Mouse (Mus musculus) thymus, adult 2 months (tissue): ENCODE data around the gene Irx3. TPM values are rescaled to one million over a fixed set of nuclear protein-coding genes. Genes with fewer than 3 reads are reported as not detected.

Source experiments
- DNase-seq: peaks from one replicate; pipeline ENCODE4 v3.0.0; 2021
- H3K27ac ChIP-seq: fragments of 200-500 bp; 2 replicates; pipeline ENCODE4 v1.5.1; 2012; ENCODE audit warnings: low read length, control low read depth; ENCODE audit not compliant: control insufficient read depth, insufficient read depth
- H3K27me3 ChIP-seq: fragments of 200-500 bp; 2 replicates; pipeline ENCODE4 v1.6.1; 2012; ENCODE audit warnings: mild to moderate bottlenecking, low read length, moderate library complexity, mixed read lengths; ENCODE audit not compliant: control insufficient read depth, insufficient read depth
- H3K36me3 ChIP-seq: fragments of 200-500 bp; 2 replicates; pipeline ENCODE4 v1.6.1; 2012; ENCODE audit warnings: mild to moderate bottlenecking, low read length, moderate library complexity; ENCODE audit not compliant: control insufficient read depth, insufficient read depth
- H3K4me1 ChIP-seq: fragments of 200-500 bp; replicated peaks from 2 replicates; pipeline ENCODE4 v1.6.1; 2012; ENCODE audit warnings: low read length; ENCODE audit not compliant: control insufficient read depth, insufficient read depth
- H3K4me3 ChIP-seq: fragments of 200-500 bp; 2 replicates; pipeline ENCODE4 v1.5.1; 2012; ENCODE audit warnings: mild to moderate bottlenecking, low read length, control low read depth, moderate library complexity; ENCODE audit not compliant: control insufficient read depth, insufficient read depth
- CTCF ChIP-seq: fragments of 200-500 bp; IDR thresholded peaks from 2 replicates; pipeline ENCODE4 v1.5.1; 2012; ENCODE audit warnings: mild to moderate bottlenecking, control low read depth, low read length, moderate library complexity, borderline replicate concordance; ENCODE audit not compliant: control insufficient read depth, poor library complexity, insufficient read depth; ENCODE audit errors: extremely low read depth
- POLR2A ChIP-seq: fragments of 200-500 bp; IDR thresholded peaks from 2 replicates; pipeline ENCODE4 v1.6.1; 2012; ENCODE audit warnings: mild to moderate bottlenecking, low read length, control low read depth, moderate library complexity; ENCODE audit not compliant: control insufficient read depth, poor library complexity, insufficient read depth; ENCODE audit errors: extremely low read depth
- whole genome bisulfite sequencing: fragments of 180-500 bp; shearing (Covaris S2); methylation state at CpG from one replicate; pipeline ENCODE4 v1.1.7; 2018; 5-methylcytosine and 5-hydroxymethylcytosine counted together
- polyA plus RNA-seq: library from polyadenylated mRNA; depleted of rRNA; stranded (reverse); fragments of >200 nt; gene quantifications from 2 replicates; pipeline ENCODE4 v1.2.3, GENCODE M21; 2012

Irx3 gene
- polyA plus RNA-seq, 1 experiment, result 2.9 TPM

GRCm38 (mm10) chr8:91749412-91749811 lies 52.5 kb downstream of the Irx3 start:
- 78% methylated on average over 5 of the region's 5 CpGs for WGBS
- no peaks in the 10 kb centered on the region for H3K36me3 ChIP-seq
- DNase-seq, result no peak
- H3K4me1 ChIP-seq, result no peaks in the 10 kb centered on the region; the same call in 1 of the 2 replicates
- H3K27me3 ChIP-seq, result no peaks in the 10 kb centered on the region
- TF ChIP-seq CTCF, result no peak
- TF ChIP-seq POLR2A, result no peak
- no peak overlapping the region for H3K4me3 ChIP-seq
- no peak overlapping the region for H3K27ac ChIP-seq
